Mouse (Mus musculus) heart, postnatal 25 days (tissue): ENCODE results near the gene Atp5c1. TPM values are rescaled to one million over a fixed set of nuclear protein-coding genes. Genes with fewer than 3 reads are reported as not detected.

Experiments used
- DNase-seq: peaks from one replicate; pipeline ENCODE4 v3.0.0; 2022; ENCODE audit warnings: low spot score
- intact Hi-C: fragments of 180-260 bp; cut with DNase I; formaldehyde crosslinking; loops from one replicate; pipeline ENCODE4 v1.15.1; 2025
- total RNA-seq, 2 experiments: library from RNA; stranded (reverse); gene quantifications; 2 replicates each; pipeline ENCODE4 v1.2.3; 2021

Gene Atp5c1
- 1,000 to 10,000 TPM; 1,456 to 1,515 TPM for total RNA-seq

- peak; percentile 93 for DNase-seq
- intact Hi-C loops, result loop anchor here (2.0 kb wide), 1 partner anchor 30 kb away; no protein-coding TSS in a partner anchor
Measured at GRCm38 (mm10) chr2:10080310-10081010, at the start of gene Atp5c1, which contains the start of gene Kin. TSS of gene Atp5c1 (minus strand) at chr2:10080510. TSS of gene Kin (plus strand) at chr2:10080593.

- intact Hi-C loops, result no loop called here
- DNase-seq, result no peak
Measured at GRCm38 (mm10) chr2:10128571-10128970, 48.3 kb upstream of the Atp5c1 start.

DNA sequence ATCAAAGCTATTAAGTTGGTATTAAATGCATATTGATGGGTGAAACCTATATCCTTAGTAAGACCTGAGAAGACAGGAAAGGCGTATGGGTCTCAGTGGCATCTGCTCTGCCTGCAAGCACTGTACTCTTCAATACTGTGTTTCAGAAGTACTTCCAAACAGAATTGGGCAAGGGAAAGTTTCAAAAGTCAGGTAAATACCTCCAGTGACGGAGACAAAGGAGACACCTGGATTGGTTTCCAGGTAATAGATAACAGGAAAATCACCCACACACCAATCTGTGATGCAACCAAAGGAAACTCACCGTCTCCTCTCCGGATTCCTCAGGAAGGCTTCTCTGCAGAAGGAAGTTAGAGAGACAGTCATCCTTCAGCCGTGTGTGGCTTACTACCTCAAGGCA lies 47.2 kb upstream of the Atp5c1 start:
- DNase-seq, result no peak
- intact Hi-C loops, result no loop called here

DNA sequence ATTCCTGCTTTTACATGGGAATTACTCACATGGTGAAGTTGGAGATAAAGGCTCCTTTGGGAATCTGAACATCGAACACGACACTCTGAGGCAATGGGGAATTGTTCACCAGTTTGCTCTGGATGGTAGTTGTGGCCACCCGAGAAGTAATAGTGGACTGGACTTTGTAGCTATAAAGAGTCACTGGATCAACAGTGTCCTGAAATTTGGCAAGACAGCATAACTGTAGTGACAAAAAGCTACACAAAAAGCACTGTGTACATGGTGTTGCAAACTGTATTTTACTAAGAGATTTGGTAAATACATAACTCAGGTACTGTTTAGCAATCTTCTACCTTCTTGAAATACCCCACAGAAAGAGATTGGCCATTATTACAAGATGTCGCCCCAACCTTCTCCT lies 45.8 kb upstream of the Atp5c1 start:
- DNase-seq, result no peak
- intact Hi-C loops, result no loop called here

DNA sequence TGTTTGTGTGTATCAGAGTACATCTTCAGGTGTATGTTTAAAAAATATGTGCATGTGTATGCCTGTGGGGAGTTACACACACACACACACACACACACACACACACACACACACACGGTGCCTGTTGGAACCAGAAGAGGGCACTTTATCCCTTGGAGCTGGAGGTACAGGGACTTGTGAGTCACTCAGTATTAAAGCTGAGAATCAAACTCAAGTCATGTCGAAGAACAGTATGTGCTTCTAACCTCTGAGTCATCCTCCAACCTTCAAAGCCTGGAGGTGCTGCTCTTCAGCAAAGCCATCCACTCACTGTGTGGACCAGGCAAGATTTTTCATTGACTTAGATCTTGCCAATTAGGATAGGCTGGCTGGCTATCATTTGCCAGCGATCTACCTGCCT lies 41.5 kb upstream of the Atp5c1 start:
- intact Hi-C loops, result no loop called here

DNA sequence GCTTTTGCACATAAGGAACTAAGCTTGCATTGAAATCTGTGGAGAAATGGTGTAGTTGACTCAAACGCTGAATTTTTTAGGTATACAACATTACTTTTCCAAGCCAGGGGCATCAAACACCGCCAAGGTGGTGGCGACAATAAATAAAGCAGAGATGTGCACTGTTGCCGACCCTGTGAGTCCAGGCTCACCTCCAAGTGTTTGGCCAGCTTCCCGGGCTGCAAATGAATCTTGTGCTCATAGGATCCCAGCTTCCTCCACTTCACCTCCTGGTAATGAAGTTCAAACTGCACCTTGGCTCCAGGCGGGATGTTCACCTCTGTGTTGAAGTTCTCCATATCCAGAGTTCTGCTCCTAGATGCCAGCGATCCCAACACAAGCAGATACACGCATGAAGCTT lies 39.0 kb upstream of the Atp5c1 start:
- DNase-seq, result no peak
- intact Hi-C loops, result no loop called here

More for the DNA sequence above, 41.5 kb upstream of the Atp5c1 start:
- no peak for DNase-seq

- intact Hi-C loops, result no loop called here
- DNase-seq, result no peak
Measured at GRCm38 (mm10) chr2:10118751-10119150, 38.4 kb upstream of the Atp5c1 start.

DNA sequence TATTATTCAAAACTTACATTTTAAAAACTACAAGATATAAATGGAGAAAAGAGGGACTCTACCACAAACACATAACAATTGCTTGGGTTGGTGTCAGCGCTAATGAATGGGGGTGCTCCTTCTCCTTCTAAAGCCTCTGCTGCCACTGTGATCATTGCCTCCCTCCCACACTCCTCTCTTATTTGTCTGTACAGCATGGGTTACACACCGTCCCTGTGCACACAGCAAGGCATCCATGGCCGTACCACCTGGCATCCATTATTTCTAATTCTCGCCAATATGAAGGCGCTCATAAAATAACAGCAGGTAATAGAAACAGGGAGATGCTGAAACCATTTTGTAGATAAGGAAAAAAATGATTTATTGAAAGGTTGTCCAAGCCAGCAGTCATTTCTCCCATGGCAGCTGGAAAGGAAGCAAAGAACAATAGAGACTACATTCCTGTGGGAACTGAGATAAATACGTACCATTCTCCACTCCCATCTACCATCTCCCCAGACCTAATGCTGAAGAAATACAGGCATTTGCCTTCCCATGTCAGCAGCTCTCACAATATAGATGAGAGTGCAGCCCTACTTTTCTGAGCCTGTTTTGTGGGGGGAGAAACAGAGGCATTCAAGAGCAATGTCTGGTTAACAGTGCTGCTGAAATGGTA lies 28.4 kb upstream of the Atp5c1 start:
- no peak for DNase-seq
- intact Hi-C loops, result no loop called here

GRCm38 (mm10) chr2:10101180-10101579 lies 20.9 kb upstream of the Atp5c1 start:
- no peak for DNase-seq
- intact Hi-C loops, result loop anchor here (1.0 to 2.0 kb wide), 2 partner anchors 42 to 187 kb away; no protein-coding TSS in a partner anchor

DNA sequence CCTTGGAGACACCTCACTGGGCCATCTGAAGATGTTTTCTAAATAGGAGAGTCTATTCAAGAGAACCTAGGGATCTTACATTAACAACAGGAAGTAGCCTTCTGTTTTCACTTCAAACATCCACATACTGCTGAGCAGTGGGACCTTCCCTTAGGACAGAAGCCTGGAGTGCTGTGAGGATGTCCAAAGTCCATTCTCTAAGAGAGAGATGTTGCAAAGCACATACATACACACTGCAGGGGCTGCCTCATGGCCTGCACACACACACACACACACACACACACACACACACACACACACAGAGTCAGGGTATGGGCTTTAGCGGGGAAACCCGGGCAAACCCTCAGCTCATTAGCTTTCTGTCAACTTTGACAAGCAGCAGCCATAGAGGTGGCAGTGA lies 20.2 kb upstream of the Atp5c1 start:
- DNase-seq, result no peak
- intact Hi-C loops, result loop anchor here (2.0 kb wide), 1 partner anchor 42 kb away; no protein-coding TSS in a partner anchor

DNA sequence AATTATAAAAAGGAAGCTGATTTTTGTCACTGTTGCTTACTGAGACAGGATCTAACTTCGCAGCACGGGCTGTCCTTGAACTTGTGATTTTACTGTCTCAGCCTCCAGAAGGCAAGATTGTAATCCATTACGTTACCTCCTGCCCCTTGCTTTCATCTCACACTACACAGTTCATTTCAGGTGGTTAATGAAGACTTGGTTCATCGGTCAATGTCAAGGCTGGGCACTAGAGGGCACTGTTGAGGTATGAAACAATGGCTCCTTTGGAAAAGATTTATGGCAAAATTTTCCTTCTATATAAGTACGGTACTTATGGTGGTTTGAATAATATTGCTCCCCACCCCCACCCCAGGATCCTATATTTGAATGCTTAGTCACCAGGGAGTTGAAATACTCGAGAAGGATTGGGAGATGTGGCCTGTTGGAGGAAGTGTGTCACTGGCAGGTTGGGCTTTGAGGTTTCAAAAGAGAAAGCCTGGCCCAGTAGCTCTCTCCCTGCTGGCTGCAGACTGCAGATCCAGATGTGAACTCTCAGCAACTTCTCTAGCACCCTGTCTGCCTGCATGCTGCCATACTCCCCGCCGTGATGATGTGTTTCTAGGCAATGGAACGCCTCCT lies 18.4 kb upstream of the Atp5c1 start:
- no peak for DNase-seq
- intact Hi-C loops, result loop anchor here (10.0 kb wide), 1 partner anchor 1424 kb away; no protein-coding TSS in a partner anchor

DNA sequence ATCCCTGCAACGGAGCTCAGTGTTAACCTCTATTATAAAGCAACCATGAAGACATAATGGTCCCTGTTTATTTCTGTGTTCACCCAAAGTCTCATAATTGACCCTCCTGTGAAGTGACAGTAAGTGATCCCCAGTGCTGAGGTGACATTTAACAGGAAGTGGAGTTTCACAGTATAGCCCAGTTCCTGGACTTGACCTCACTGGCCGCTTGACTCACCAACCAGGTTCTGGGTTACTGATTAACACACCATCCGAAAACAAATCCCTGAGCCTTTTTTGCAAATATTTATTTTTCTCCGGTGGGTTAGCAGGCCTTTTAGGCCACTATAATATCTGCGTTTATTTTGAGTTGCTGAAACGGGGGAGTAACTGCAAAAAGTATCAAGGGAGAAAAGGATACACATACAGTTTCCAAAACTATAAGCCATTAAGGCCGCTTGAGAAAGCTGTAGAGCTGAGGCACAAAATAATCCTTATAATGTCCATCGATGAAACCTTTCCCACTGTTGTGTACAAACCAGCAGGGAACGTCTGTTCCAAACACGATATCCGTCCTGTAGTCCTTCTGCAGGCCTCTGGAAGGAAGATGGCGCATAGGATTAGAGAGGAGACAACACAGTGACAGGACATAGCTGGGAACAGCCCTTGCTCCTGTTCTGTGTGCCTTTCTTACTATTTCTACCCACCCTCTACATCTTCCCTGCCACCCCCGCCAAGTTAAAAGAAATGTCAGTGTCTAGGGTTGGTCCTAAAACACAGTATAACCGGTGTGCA lies 14.2 kb upstream of the Atp5c1 start:
- intact Hi-C loops, result loop anchor here (10.0 kb wide), 1 partner anchor 1420 kb away; no protein-coding TSS in a partner anchor
- no peak for DNase-seq

- DNase-seq, result no peak
Measured at GRCm38 (mm10) chr2:10087256-10087850, 7.0 kb upstream of the Atp5c1 start.

DNA sequence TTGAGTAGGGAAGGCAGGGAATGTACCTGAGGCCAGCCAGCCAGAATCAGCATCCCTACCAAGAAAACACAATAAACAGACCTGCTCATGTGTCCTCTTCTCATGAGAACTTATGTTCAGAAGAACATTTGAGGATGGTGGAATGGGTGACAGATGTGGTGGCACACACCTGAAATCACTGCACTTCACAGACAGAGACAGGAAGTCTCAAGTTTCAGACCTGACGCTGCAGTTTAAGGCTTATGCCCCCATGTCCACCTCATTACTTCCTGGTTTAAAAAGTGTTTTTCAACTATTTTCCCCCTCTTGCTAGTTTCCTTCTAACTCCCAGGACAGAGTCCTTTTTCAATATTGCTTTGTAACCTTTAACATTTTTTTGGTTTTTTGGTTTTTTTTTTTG lies 2.4 kb upstream of the Atp5c1 start:
- intact Hi-C loops, result no loop called here
- no peak for DNase-seq

More at GRCm38 (mm10) chr2:10087256-10087850, 7.0 kb upstream of the Atp5c1 start:
- intact Hi-C loops, result no loop called here

GRCm38 (mm10) chr2:10081453-10082080 lies 1.3 kb upstream of the Atp5c1 start:
- intact Hi-C loops, result loop anchor here (2.0 kb wide), 1 partner anchor 31 kb away; no protein-coding TSS in a partner anchor
- no peak for DNase-seq

DNA sequence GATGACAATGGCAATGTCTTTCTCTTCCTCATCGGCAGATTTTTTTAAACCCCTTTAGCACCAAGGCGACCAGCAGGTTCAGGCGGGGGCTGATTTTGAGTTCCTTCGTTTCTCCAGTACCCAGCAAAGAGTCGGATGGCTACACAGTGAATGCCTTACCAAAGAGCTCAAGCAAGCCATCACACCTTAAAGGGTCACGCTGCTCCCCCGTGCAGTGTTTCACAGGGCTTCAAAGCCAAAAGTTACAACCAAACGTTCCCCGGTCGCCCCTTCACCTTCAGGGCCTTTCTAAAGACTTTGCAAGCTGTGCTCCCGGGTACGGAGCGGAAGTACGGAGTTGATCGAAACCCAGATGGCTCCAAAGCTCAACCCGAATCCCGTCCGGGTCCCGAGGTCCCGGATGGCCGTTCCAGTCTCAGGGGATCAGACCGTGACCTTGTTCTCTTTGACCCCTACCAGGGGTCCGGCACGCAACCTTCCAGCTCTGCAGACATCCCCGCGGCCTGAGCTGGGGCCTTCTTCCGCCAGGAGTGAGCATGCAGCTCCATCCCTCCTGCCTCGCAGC lies 483 bp downstream of the Atp5c1 start:
- intact Hi-C loops, result loop anchor here (2.0 kb wide), 1 partner anchor 29 kb away; no protein-coding TSS in a partner anchor
- no peak for DNase-seq

GRCm38 (mm10) chr2:10076675-10077074 lies 3.6 kb downstream of the Atp5c1 start:
- intact Hi-C loops, result no loop called here

DNA sequence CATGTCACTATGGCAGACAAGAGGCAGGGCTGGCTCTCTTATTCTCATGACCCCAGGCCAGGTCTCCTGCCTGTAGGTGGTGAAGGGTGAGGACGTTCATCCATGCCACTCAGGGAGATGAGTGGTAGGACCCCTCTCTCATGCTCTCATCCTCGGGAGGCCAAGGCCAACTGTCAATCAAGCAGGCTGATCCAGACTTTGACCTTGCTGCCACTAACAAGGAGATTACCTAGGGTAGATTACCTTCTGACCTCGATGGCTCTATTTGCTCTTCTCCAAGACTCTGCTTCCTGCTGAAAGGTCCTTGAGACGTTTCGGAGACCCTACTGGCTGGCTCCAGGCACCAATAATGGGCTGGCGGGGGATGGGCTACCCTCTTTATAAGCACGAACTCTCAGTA lies 5.8 kb downstream of the Atp5c1 start:
- intact Hi-C loops, result no loop called here
- DNase-seq, result no peak

More at GRCm38 (mm10) chr2:10076675-10077074, 3.6 kb downstream of the Atp5c1 start:
- DNase-seq, result no peak

- DNase-seq, result no peak
- intact Hi-C loops, result no loop called here
Measured at GRCm38 (mm10) chr2:10071751-10072150, 8.6 kb downstream of the Atp5c1 start.
